Mouse (Mus musculus) liver, embryonic 14.5 days (tissue): Measurements from ENCODE around the gene Cox17. TPM values are rescaled to one million over a fixed set of nuclear protein-coding genes. Genes with fewer than 3 reads are reported as not detected.

Experiments used
- ATAC-seq: fragments of 200-750 bp; cut with Nextera tagmentation; 2 replicates; pipeline ENCODE4 v1.8.0; 2017; ENCODE audit warnings: moderate number of reproducible peaks, mild to moderate bottlenecking, moderate library complexity; ENCODE audit not compliant: insufficient read depth
- DNase-seq, 3 experiments: peaks; one replicate each; pipeline ENCODE4 v3.0.0-alpha.2; 2012 to 2013; ENCODE audit warnings: low read depth in 3 of 3, low spot score in 3 of 3
- H3K27ac ChIP-seq: fragments of 300-500 bp; sonication (generic); 2 replicates; pipeline ENCODE4 v1.5.1; 2014; ENCODE audit warnings: moderate library complexity, mild to moderate bottlenecking, control low read depth, inconsistent platforms
- H3K27me3 ChIP-seq: fragments of 300-500 bp; sonication (generic); 2 replicates; pipeline ENCODE4 v1.6.1; 2014; ENCODE audit warnings: mild to moderate bottlenecking, low read length, moderate library complexity; ENCODE audit not compliant: control insufficient read depth, insufficient read depth
- H3K36me3 ChIP-seq: fragments of 300-500 bp; sonication (generic); replicated peaks from 2 replicates; pipeline ENCODE4 v1.6.1; 2014; ENCODE audit warnings: low read depth; ENCODE audit not compliant: control insufficient read depth, insufficient read depth
- H3K4me1 ChIP-seq, 2 experiments: fragments of 200-500 bp in 1 of 2; fragments of 300-500 bp in 1 of 2; sonication (generic) in 1 of 2; replicated peaks; 2 replicates each; pipeline ENCODE4 v1.6.1; 2012 to 2014; ENCODE audit warnings: antibody characterized with exemption in 1 of 2, inconsistent platforms in 1 of 2, low read length in 1 of 2; ENCODE audit not compliant: control insufficient read depth in 2 of 2, insufficient read depth in 2 of 2
- H3K4me2 ChIP-seq: fragments of 300-500 bp; sonication (generic); 2 replicates; pipeline ENCODE4 v1.6.1; 2014; ENCODE audit warnings: low read depth, mild to moderate bottlenecking, control low read depth, moderate library complexity
- H3K4me3 ChIP-seq, 2 experiments: fragments of 200-500 bp in 1 of 2; fragments of 300-500 bp in 1 of 2; sonication (generic) in 1 of 2; 2 replicates each; pipeline ENCODE4 v1.5.1; 2012 to 2014; ENCODE audit warnings: low read depth in 2 of 2, low read length in 2 of 2, mild to moderate bottlenecking in 2 of 2, control low read depth in 1 of 2, inconsistent platforms in 1 of 2, moderate library complexity in 1 of 2; ENCODE audit not compliant: insufficient read depth in 1 of 2
- H3K9ac ChIP-seq: fragments of 300-500 bp; sonication (generic); replicated peaks from 2 replicates; pipeline ENCODE4 v1.6.1; 2014; ENCODE audit warnings: mild to moderate bottlenecking, control low read depth, moderate library complexity
- H3K9me3 ChIP-seq: fragments of 300-500 bp; sonication (generic); 2 replicates; pipeline ENCODE4 v1.6.1; 2016; ENCODE audit warnings: low read length, mixed read lengths; ENCODE audit not compliant: control insufficient read depth
- CTCF ChIP-seq: IDR thresholded peaks from 2 replicates; pipeline ENCODE4 v1.5.1; 2016; ENCODE audit warnings: antibody characterized with exemption, low read depth, control low read depth
- EP300 ChIP-seq: IDR thresholded peaks from 2 replicates; pipeline ENCODE4 v1.6.1; 2016; ENCODE audit warnings: antibody characterized with exemption, low read depth
- WGBS: fragments of 180-500 bp; shearing (Covaris S2); extraction: QIAGEN DNeasy Blood & Tissue Kit; methylation state at CpG from one replicate; pipeline ENCODE4 v1.1.7; 2014; ENCODE audit not compliant: insufficient replicate concordance; 5-methylcytosine and 5-hydroxymethylcytosine counted together
- polyA plus RNA-seq, 2 experiments: library from polyadenylated mRNA; depleted of rRNA in 1 of 2; stranded (reverse) in 1 of 2; unstranded in 1 of 2; fragments of >200 nt; fragmentation: Nextera tagmentation in 1 of 2; extraction: Ambion mirVana in 1 of 2; gene quantifications; 2 replicates each; pipeline versions ENCODE4 v1.2.1 to v1.2.3; 2012 to 2014

Gene Cox17
- polyA plus RNA-seq, 2 experiments = 227 to 351 TPM

DNA sequence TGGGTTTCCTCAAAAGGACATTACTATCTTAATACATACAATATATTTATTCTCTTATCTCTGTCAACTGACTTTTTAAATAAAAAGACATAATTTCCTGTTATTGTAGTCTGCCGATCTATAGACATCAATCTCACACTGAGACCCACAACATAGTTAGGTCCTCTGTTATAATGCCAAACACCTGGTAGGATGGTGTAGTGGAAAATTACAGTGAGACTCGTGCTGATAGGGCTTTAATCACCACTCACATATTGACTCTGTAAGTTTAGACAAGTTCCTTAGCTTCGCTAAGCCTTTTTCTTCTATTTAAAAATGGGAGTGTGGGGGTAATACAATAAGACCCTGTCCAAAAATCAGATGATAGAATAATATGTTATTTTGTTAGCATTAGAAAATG is 13.1 kb downstream of the Cox17 start:
- Histone ChIP-seq H3K9ac (no peak overlapping the region), H3K4me1 (peaks cover 6 to 29% of the 10 kb centered on the region in 2 experiments; a peak in 3 of 4 replicates), H3K27ac (no peak overlapping the region), H3K36me3 (no peaks in the 10 kb centered on the region; the same call in 1 of the 2 replicates), H3K4me3 (no peak overlapping the region), H3K27me3 (no peaks in the 10 kb centered on the region), H3K4me2 (no peak overlapping the region), H3K9me3 (no peaks in the 10 kb centered on the region)
- no peak for DNase-seq
- ATAC-seq = no peak
- TF ChIP-seq EP300 = no peak; the same call in 1 of the 2 replicates
- TF ChIP-seq CTCF = no peak
- 43% methylated on average over 3 of the region's 3 CpGs for WGBS

DNA sequence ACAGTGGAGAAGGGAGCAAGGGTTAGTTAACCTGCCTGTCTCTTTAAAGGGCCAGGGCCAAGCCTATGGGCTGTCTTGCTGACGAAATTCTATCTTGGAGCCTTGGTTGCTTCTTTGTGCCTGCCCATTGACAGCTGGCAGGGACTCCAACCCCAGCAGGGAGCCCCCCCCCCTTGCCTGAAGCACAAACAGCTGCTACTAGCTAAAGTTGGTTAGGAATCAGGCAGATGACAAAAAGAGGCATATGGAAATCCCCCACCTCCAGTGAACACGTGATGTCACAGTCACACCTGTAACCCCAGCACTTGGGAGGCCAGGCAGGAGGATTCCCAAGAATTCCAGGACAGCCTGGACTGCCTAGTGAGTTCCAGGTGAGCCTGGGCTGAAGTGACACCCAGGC is 13.5 kb downstream of the Cox17 start:
- no peak overlapping the region for H3K4me3 ChIP-seq
- peaks cover 6 to 29% of the 10 kb centered on the region in 2 experiments; a peak in 3 of 4 replicates for H3K4me1 ChIP-seq
- no peak overlapping the region for H3K27ac ChIP-seq
- DNase-seq = no peak
- H3K4me2 ChIP-seq = no peak overlapping the region
- no peaks in the 10 kb centered on the region for H3K9me3 ChIP-seq
- WGBS = 46% methylated on average over 2 of the region's 2 CpGs
- H3K9ac ChIP-seq = no peak overlapping the region
- H3K36me3 ChIP-seq = no peaks in the 10 kb centered on the region; the same call in 1 of the 2 replicates
- no peak for ATAC-seq
- no peaks in the 10 kb centered on the region for H3K27me3 ChIP-seq
- no peak for TF ChIP-seq EP300
- TF ChIP-seq CTCF = no peak

DNA sequence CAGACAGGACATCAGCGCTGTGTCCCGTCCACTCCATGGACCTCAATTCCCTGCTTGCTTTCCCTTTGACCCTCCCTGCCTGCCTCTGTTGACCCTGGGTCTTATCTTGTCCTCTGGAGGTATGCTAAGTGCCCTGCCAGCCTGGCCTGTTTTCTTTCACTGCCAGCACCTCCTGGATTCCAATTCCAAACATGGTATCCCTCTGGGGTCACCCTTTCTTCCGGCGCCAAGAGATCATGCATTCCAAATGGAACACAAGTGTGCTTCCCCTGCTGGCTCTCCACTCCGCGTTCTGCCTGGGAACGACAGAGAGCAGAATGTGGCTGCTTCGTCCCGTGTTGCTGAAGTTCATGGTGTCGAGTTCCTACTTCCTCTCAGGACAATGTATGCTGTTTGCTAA is 15.1 kb downstream of the Cox17 start, which contains the start of gene Popdc2:
TSS of gene Popdc2 (plus strand) at position 277 of the 400 bp plus-strand sequence.
- 55% methylated on average over 10 of the region's 10 CpGs for WGBS
- Histone ChIP-seq H3K4me1 (peaks cover 6 to 37% of the 10 kb centered on the region in 2 experiments; a peak in 3 of 4 replicates), H3K36me3 (no peaks in the 10 kb centered on the region), H3K9ac (no peak within 1 kb of the TSS), H3K4me3 (no peak within 1 kb of the TSS), H3K9me3 (no peaks in the 10 kb centered on the region), H3K4me2 (no peak within 1 kb of the TSS; the same call in 1 of the 2 replicates), H3K27me3 (no peaks in the 10 kb centered on the region), H3K27ac (no peak within 1 kb of the TSS)
- no peak for ATAC-seq
- TF ChIP-seq EP300 = no peak
- TF ChIP-seq CTCF = no peak
- DNase-seq = no peak

DNA sequence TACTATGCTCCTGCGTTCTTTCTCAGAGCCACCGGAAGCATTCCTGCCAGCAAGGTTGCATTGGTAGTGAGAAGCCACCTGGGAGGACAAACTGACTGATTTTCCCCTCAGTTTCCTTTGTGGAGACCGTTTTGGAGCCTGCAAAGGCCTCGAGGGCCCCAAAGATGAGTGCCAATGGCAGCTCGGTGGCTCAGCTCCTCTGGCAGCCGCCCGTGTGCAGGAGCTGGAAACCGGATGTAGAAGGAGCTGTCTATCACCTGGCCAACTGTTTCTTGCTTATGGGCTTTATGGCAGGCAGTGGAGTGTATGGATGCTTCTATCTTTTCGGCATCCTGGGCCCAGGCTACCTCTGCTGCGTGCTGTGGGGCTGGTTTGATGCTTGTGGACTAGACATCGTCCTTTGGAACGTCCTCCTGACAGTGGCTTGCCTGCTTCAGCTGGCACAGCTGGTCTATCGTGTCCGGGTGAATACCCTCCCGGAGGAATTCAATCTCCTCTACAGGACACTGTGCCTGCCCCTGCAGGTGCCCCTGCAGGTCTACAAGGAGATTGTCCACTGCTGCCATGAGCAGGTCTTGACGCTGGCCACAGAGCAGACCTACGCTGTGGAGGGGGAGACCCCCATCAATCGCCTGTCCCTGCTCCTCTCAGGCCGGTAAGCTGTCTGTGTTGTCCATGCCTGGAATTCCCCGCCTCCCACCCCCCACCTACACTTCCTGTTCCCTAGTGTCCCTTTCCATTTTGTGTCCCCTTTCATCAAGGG is 15.9 kb downstream of the Cox17 start:
- H3K4me3 ChIP-seq = no peak overlapping the region
- no peak for ATAC-seq
- H3K27me3 ChIP-seq = no peaks in the 10 kb centered on the region
- no peak overlapping the region; the same call in 1 of the 2 replicates for H3K4me2 ChIP-seq
- H3K27ac ChIP-seq = no peak overlapping the region
- TF ChIP-seq CTCF (no peak), EP300 (no peak)
- DNase-seq = no peak
- H3K9ac ChIP-seq = no peak overlapping the region
- H3K4me1 ChIP-seq = peaks cover 6 to 37% of the 10 kb centered on the region in 2 experiments; a peak in 3 of 4 replicates
- 65% methylated on average over 20 of the region's 20 CpGs for WGBS
- H3K36me3 ChIP-seq = no peaks in the 10 kb centered on the region
- no peaks in the 10 kb centered on the region for H3K9me3 ChIP-seq

DNA sequence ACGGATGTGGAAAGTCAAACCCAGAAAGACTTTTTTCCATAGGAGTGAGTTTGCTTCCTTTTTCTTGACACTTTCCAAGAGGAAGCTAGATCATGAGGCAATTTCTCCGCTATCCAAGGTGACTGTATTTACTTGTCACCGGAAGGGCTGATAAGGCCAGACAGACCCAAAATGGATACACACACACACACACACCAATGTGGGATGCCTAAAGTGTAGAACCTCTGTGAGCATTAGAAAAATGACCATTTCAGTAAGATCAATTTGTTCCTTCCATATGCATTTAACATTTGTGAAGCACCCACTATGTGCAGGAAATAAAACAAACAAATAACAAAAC is 16.4 kb downstream of the Cox17 start:
- no peak for ATAC-seq

More for the DNA sequence above, 16.4 kb downstream of the Cox17 start:
- Histone ChIP-seq H3K4me2 (no peak overlapping the region), H3K36me3 (no peaks in the 10 kb centered on the region), H3K27me3 (no peaks in the 10 kb centered on the region), H3K27ac (no peak overlapping the region), H3K4me3 (no peak overlapping the region), H3K4me1 (peaks cover 6 to 36% of the 10 kb centered on the region in 2 experiments), H3K9ac (no peak overlapping the region), H3K9me3 (no peaks in the 10 kb centered on the region)
- 43% methylated on average over 3 of the region's 3 CpGs for WGBS
- TF ChIP-seq CTCF (no peak), EP300 (no peak)
- no peak for DNase-seq
